Mouse (Mus musculus) myocyte (in vitro differentiated cells): ENCODE results near the gene 4930451I11Rik.

ENCODE experiments used
- E2F4 ChIP-seq: IDR thresholded peaks from one replicate; pipeline ENCODE4 v1.6.1; 2011; ENCODE audit warnings: mild to moderate bottlenecking, control low read depth, moderate library complexity; ENCODE audit not compliant: insufficient read depth
- MAX ChIP-seq: IDR thresholded peaks from one replicate; pipeline ENCODE4 v1.6.1; 2011; ENCODE audit warnings: low read depth, mild to moderate bottlenecking, control low read depth
- POLR2A ChIP-seq: IDR thresholded peaks from one replicate; pipeline ENCODE4 v1.6.1; 2011; ENCODE audit warnings: low read depth, mild to moderate bottlenecking, control low read depth, moderate library complexity; ENCODE audit not compliant: insufficient read length
- TCF12 ChIP-seq: IDR thresholded peaks from one replicate; pipeline ENCODE4 v1.6.1; 2011; ENCODE audit warnings: mild to moderate bottlenecking, control low read depth; ENCODE audit not compliant: poor library complexity, insufficient read depth, severe bottlenecking

DNA sequence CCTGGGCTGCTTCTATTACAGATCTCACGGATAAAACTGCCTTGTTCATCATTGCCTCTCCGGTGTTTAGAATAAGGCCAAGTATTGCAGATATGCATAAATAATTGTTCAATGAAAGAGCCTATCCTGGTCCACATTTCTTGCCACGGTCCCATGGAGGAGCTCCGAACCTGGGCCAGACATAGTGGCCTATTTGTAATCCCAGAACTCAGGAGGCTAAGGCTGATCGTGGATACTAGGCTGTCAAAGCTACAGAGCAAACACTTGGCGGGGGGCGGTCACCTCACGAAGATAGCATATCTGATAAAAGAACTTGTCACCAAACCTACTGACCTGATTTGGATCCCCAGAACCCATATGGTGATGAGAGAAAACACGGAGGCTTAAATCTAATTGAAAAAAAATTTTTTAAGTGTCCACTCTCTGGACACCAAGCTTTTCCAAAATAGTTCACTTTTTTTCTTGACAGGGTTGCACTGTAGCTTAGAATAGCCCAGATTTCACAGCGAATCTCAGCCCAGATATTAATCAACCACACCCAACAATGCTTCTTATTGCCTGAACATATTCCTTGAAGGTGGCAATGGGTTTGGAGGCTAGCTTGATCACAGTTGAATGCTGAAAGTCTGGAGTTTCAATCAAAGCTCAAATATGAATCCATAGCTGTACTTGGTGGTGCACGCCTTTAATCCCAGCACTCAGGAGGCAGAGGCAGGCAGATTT, 38.6 kb downstream of the 4930451I11Rik start:
- TF ChIP-seq MAX: no peak
- TF ChIP-seq E2F4: no peak
- no peak for TF ChIP-seq POLR2A
- TF ChIP-seq TCF12: no peak
